Mouse (Mus musculus): ENCODE results near the gene Arf5. TPM values are rescaled to one million over a fixed set of nuclear protein-coding genes. Genes with fewer than 3 reads are reported as not detected.

Gene Arf5
- polyA plus RNA-seq, 1 experiment from 2014 or later, result 420 TPM

- Histone ChIP-seq H3K9me3 (replicated peaks; ENCODE audit: control insufficient read depth, low read length) (no peaks in the 10 kb centered on the region), H3K27ac (ENCODE audit: low read depth, low read length) (no peak overlapping the region), H3K9ac (ENCODE audit: low read length) (no peak overlapping the region), H3K36me3 (ENCODE audit: control insufficient read depth, insufficient read depth, low read length) (no peaks in the 10 kb centered on the region), H3K27me3 (replicated peaks; ENCODE audit: control insufficient read depth, insufficient read depth, low read length) (no peaks in the 10 kb centered on the region), H3K4me2 (ENCODE audit: low read length) (no peak overlapping the region), H3K4me1 (ENCODE audit: control insufficient read depth, insufficient read depth, low read length) (no peaks in the 10 kb centered on the region), H3K4me3 (ENCODE audit: low read depth, low read length) (no peak overlapping the region)
- no peak for DNase-seq (ENCODE audit: low spot score)
- ATAC-seq, result no peak
- 83% methylated on average over 9 of the region's 9 CpGs for WGBS
Observed at GRCm38 (mm10) chr6:28471284-28472035, 48.1 kb downstream of the Arf5 start.

GRCm38 (mm10) chr6:28474211-28474610 lies 50.9 kb downstream of the Arf5 start:
- no peaks in the 10 kb centered on the region for H3K9me3 ChIP-seq (replicated peaks; ENCODE audit: control insufficient read depth, low read length)
- H3K27me3 ChIP-seq (replicated peaks; ENCODE audit: control insufficient read depth, insufficient read depth, low read length), result no peaks in the 10 kb centered on the region
- no peak overlapping the region for H3K4me3 ChIP-seq (ENCODE audit: low read depth, low read length)
- ATAC-seq (no peak), DNase-seq (ENCODE audit: low spot score) (no peak)
- peaks cover 2% of the 10 kb centered on the region for H3K4me1 ChIP-seq (ENCODE audit: control insufficient read depth, insufficient read depth, low read length)
- H3K4me2 ChIP-seq (ENCODE audit: low read length), result no peak overlapping the region
- no peak overlapping the region for H3K9ac ChIP-seq (ENCODE audit: low read length)
- WGBS, result 90% methylated on average over 4 of the region's 4 CpGs
- no peaks in the 10 kb centered on the region for H3K36me3 ChIP-seq (ENCODE audit: control insufficient read depth, insufficient read depth, low read length)
- no peak overlapping the region for H3K27ac ChIP-seq (ENCODE audit: low read depth, low read length)

GRCm38 (mm10) chr6:28474839-28475238 lies 51.5 kb downstream of the Arf5 start, which contains the start of gene Snd1:
Gene Snd1, plus strand, starts transcription at chr6:28475139.
- Histone ChIP-seq H3K4me1 (ENCODE audit: control insufficient read depth, insufficient read depth, low read length) (peaks cover 4% of the 10 kb centered on the region), H3K4me3 (ENCODE audit: low read depth, low read length) (no peak within 1 kb of the TSS), H3K27ac (ENCODE audit: low read depth, low read length) (no peak within 1 kb of the TSS), H3K9ac (ENCODE audit: low read length) (no peak within 1 kb of the TSS), H3K9me3 (replicated peaks; ENCODE audit: control insufficient read depth, low read length) (no peaks in the 10 kb centered on the region), H3K27me3 (replicated peaks; ENCODE audit: control insufficient read depth, insufficient read depth, low read length) (no peaks in the 10 kb centered on the region), H3K4me2 (ENCODE audit: low read length) (no peak within 1 kb of the TSS), H3K36me3 (ENCODE audit: control insufficient read depth, insufficient read depth, low read length) (no peaks in the 10 kb centered on the region)
- ATAC-seq (no peak), DNase-seq (ENCODE audit: low spot score) (no peak)
- WGBS, result 86% methylated on average over 5 of the region's 5 CpGs

Other genes with a start within 250 kb of the Arf5 start
- gene Zfp800, start 25.6 kb upstream of the Arf5 start, polyA plus RNA-seq (2014; fragmentation: Nextera tagmentation; extraction: Ambion mirVana), result 19.6 and 23.9 TPM in 2 replicates
- gene Fscn3, start 4.2 kb downstream of the Arf5 start, polyA plus RNA-seq (2014; fragmentation: Nextera tagmentation; extraction: Ambion mirVana), result not detected in 2 replicates
- 7.2 and 9.7 TPM in 2 replicates for gene Gcc1, start 4.8 kb downstream of the Arf5 start, polyA plus RNA-seq (2014; fragmentation: Nextera tagmentation; extraction: Ambion mirVana)
- gene Pax4, start 25.8 kb downstream of the Arf5 start, polyA plus RNA-seq (2014; fragmentation: Nextera tagmentation; extraction: Ambion mirVana), result 0.16 TPM in 1 of 2 replicates, not detected in the other
- gene Snd1, start 51.6 kb downstream of the Arf5 start, polyA plus RNA-seq (2014; fragmentation: Nextera tagmentation; extraction: Ambion mirVana), result 67.9 and 80.0 TPM in 2 replicates

Measured in forebrain, embryonic 14.5 days (tissue).